Mouse (Mus musculus) C2C12 (cell line): Measurements from ENCODE around the gene Csrp2.

Experiments
- CEBPB ChIP-seq: IDR thresholded peaks from one replicate; pipeline ENCODE4 v1.6.1; 2011; ENCODE audit warnings: low read depth, mild to moderate bottlenecking, control low read depth, moderate library complexity
- CTCF ChIP-seq: IDR thresholded peaks from one replicate; pipeline ENCODE4 v1.5.1; 2011; ENCODE audit not compliant: control insufficient read depth, insufficient read depth, insufficient read length
- FOSL1 ChIP-seq: IDR thresholded peaks from one replicate; pipeline ENCODE4 v1.8.0; 2011; ENCODE audit warnings: mild to moderate bottlenecking, low read length; ENCODE audit not compliant: poor library complexity, insufficient read depth, severe bottlenecking
- USF1 ChIP-seq: IDR thresholded peaks from one replicate; pipeline ENCODE4 v1.6.1; 2011; ENCODE audit warnings: low read depth, mild to moderate bottlenecking, control low read depth, moderate library complexity

DNA sequence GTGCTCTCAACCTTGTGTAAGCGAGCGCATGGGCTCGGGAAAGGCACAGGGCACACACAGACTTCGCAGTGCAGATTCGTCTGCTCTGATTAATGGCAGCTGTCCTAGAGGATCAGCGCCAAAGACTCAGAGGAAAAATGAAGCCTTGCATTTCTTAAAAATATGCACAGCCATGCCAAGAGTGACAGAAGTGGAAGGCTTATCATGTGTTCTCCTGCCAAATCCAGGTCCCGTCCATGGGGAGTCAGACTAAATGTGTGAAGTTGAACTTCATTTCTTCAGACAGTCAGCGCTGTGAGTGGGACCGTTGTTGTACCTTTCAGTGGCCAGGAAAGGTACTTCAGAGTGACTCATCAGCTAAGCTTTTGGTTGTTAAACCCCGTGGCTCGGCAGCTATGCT lies 7.9 kb downstream of the Csrp2 start:
- no peak for TF ChIP-seq CTCF
- no peak for TF ChIP-seq USF1
- TF ChIP-seq FOSL1: no peak
- TF ChIP-seq CEBPB: no peak
